Mouse (Mus musculus): Measurements from ENCODE around the gene Chka.

DNA sequence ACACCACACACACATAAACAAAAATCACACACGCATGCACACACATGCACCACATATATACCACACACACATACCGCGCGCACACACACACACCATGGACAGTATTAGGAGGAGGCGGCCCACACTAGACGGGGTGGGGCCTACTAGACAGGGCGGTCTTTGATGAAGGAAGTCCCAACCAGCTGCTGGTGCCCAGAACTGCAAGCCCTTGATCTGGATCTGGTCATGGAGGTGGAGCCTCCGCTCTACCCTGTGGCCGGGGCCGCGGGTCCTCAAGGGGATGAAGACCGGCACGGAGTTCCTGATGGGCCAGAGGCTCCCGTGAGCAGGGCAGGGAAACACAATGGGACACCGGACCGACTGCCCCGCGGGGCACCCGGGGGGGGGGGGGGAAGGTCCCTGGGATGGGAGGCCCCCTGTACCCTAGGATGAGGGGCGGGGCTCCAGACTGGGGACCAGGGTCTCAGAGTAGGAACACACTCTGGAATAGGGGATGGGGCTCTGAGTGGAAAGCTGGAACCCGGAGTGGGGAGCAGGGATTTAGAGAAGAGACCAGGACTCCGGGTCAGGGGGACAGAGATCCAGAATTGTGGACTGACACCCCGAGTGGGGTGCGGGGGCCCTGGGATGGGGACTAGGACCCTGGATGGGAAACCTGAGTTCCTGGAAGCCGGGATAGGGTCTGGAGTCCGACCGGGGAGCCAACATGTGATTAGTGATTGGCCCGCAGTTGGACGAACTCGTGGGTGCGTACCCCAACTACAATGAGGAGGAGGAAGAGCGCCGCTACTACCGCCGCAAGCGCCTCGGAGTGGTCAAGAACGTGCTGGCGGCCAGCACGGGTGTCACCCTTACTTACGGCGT, 83.7 kb downstream of the Chka start, which contains the start of gene Unc93b1:
- no peak for TF ChIP-seq CTCF (IDR thresholded peaks at IDR 0.05; ENCODE audit: low read depth)
- no peak for TF ChIP-seq EP300 (IDR thresholded peaks at IDR 0.05; ENCODE audit: low read depth)

Data from heart, postnatal 0 days (tissue).